Mouse (Mus musculus) heart, embryonic 10.5 days (tissue): Measurements from ENCODE around the gene Gm45716. TPM values are rescaled to one million over a fixed set of nuclear protein-coding genes. Genes with fewer than 3 reads are reported as not detected.
"Not testable (repeated sequence)": the region's sequence is repeated elsewhere in the genome, so short reads cannot be mapped to it uniquely, and the experiment has no call there.

Experiments
- DNase-seq: peaks from one replicate; pipeline ENCODE4 v3.0.0-alpha.2; 2017; ENCODE audit warnings: low spot score
- H3K27ac ChIP-seq: fragments of 300-500 bp; sonication (generic); 2 replicates; pipeline ENCODE4 v1.5.1; 2016; ENCODE audit warnings: mild to moderate bottlenecking
- H3K27me3 ChIP-seq: fragments of 300-500 bp; sonication (generic); 2 replicates; pipeline ENCODE4 v1.6.1; 2016; ENCODE audit warnings: mild to moderate bottlenecking; ENCODE audit not compliant: poor library complexity, insufficient read depth, severe bottlenecking
- H3K36me3 ChIP-seq: fragments of 300-500 bp; sonication (generic); 2 replicates; pipeline ENCODE4 v1.6.1; 2016; ENCODE audit warnings: mild to moderate bottlenecking, moderate library complexity
- H3K4me1 ChIP-seq: fragments of 300-500 bp; sonication (generic); 2 replicates; pipeline ENCODE4 v1.6.1; 2016; ENCODE audit warnings: mild to moderate bottlenecking
- H3K4me3 ChIP-seq: fragments of 300-500 bp; sonication (generic); 2 replicates; pipeline ENCODE4 v1.5.1; 2016; ENCODE audit warnings: mild to moderate bottlenecking, moderate library complexity
- H3K9me3 ChIP-seq: fragments of 300-500 bp; sonication (generic); 2 replicates; pipeline ENCODE4 v1.6.1; 2016; ENCODE audit warnings: mild to moderate bottlenecking, moderate library complexity
- WGBS: fragments of 180-500 bp; shearing (Covaris S2); methylation state at CpG from one replicate; pipeline ENCODE4 v1.1.7; 2016; 5-methylcytosine and 5-hydroxymethylcytosine counted together
- polyA plus RNA-seq: library from polyadenylated mRNA; unstranded; fragments of >200 nt; fragmentation: Nextera tagmentation; extraction: Ambion mirVana; gene quantifications from 2 replicates; pipeline ENCODE4 v1.2.1, GENCODE M21; 2016

The Gm45716 gene
- polyA plus RNA-seq, 1 experiment from 2014 or later = 47.3 TPM

DNA sequence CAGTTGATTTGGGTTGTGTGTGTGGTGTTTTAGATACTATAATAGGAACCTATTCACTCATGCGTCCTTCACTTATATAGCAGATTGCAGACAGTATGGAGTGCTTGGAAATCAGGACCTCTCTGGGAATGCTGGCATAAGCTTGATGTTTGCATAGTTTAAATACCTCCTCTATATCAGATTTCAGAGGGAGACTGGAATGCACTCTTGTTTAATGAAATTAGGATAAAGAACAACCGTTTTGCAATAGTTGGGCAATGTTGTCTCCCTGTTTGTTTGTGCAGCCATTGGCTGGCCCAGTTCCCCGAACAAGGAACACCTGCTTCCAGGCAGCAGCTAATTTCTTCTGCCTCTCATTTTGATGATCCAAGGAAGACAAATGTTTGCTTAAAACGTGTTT is 71.6 kb downstream of the Gm45716 start:
- H3K9me3 ChIP-seq = no peaks in the 10 kb centered on the region
- H3K27me3 ChIP-seq = no peaks in the 10 kb centered on the region
- WGBS = 47% methylated on average over 4 of the region's 4 CpGs
- H3K36me3 ChIP-seq = peaks cover 54% of the 10 kb centered on the region
- no peak for DNase-seq
- peak overlapping the region; percentile 94; the same call in 1 of the 2 replicates for H3K27ac ChIP-seq
- no peak overlapping the region for H3K4me3 ChIP-seq
- H3K4me1 ChIP-seq = peaks cover 50% of the 10 kb centered on the region

DNA sequence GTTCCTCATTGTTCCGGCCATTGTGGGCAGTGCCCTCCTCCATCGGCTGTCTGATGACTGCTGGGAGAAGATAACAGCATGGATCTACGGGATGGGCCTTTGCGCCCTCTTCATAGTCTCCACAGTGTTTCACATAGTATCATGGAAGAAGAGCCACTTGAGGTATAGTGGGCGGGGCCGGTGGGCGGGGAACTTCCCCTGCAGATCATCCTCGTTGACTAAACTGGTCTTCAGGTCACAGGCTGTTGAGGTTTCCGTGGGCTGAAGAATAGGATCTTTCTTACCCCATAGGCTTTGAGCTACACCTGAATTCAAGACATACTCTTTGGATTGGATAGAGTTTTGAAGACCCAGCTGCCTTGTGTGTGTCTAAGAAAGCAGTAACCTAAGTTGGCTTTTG is 72.3 kb downstream of the Gm45716 start:
- H3K4me1 ChIP-seq = peaks cover 43% of the 10 kb centered on the region
- H3K27ac ChIP-seq = no peak overlapping the region
- no peak overlapping the region for H3K4me3 ChIP-seq
- WGBS = 71% methylated on average over 9 of the region's 9 CpGs
- H3K9me3 ChIP-seq = no peaks in the 10 kb centered on the region
- peaks cover 62% of the 10 kb centered on the region for H3K36me3 ChIP-seq
- H3K27me3 ChIP-seq = no peaks in the 10 kb centered on the region
- no peak for DNase-seq

GRCm38 (mm10) chr11:90264180-90264579 is 76.7 kb downstream of the Gm45716 start:
- Histone ChIP-seq H3K36me3 (peaks cover 82% of the 10 kb centered on the region), H3K27ac (no peak overlapping the region), H3K27me3 (no peaks in the 10 kb centered on the region), H3K4me1 (peaks cover under 1% of the 10 kb centered on the region), H3K9me3 (no peaks in the 10 kb centered on the region), H3K4me3 (no peak overlapping the region)
- no peak for DNase-seq
- 75% methylated on average over 11 of the region's 11 CpGs for WGBS

DNA sequence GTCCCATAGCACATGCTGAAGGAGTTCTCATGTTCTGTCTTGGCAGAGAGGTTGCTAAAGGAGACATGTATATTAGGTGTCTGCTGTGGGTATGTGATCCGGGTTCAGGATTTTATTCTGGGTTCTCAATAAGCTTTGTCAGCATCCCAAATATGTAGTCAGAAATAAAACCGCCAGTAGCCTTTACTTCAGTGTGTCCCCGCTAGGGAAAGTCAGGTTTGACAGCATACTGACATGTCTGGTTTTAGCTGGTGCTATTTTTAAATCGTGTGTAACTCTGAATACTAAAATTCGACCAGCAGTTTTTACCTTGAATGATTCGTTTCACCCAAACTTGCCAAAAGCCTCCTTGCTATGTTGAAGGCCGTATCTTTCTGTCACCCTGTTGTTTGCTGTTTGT is 78.1 kb downstream of the Gm45716 start:
- H3K4me3 ChIP-seq = no peak overlapping the region
- WGBS = 74% methylated on average over 7 of the region's 7 CpGs
- no peaks in the 10 kb centered on the region for H3K9me3 ChIP-seq
- H3K27me3 ChIP-seq = no peaks in the 10 kb centered on the region
- DNase-seq = no peak
- no peaks in the 10 kb centered on the region for H3K4me1 ChIP-seq
- no peak overlapping the region for H3K27ac ChIP-seq
- peaks cover 86% of the 10 kb centered on the region for H3K36me3 ChIP-seq

DNA sequence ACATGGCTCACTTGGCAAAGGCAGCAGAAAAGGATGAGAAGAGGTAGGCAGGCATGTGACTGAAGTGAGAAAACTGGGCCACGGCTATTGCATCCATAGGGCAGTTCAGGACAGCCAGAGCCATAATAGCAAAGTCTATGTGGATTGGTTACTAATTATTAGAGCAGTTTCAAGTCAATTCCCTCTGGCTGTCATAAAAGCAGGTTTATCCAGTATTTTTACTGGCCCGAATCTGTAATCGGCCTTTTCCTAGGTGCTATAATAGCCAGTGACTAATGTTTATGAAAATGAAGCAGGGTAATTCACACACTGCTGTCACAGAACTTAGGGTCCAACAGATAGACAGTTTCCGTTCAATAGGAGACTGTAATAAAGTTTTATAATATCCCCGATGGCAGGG is 81.5 kb downstream of the Gm45716 start:
- Histone ChIP-seq H3K9me3 (no peaks in the 10 kb centered on the region), H3K36me3 (peaks cover 83% of the 10 kb centered on the region), H3K4me3 (no peak overlapping the region), H3K27ac (no peak overlapping the region), H3K4me1 (0 out of 2 replicates have a peak, but pooled peaks cover 3% of the 10 kb centered on the region), H3K27me3 (no peaks in the 10 kb centered on the region)
- DNase-seq = no peak
- WGBS = 85% methylated on average over 5 of the region's 5 CpGs

- no peaks in the 10 kb centered on the region for H3K9me3 ChIP-seq
- H3K36me3 ChIP-seq = peaks cover 83% of the 10 kb centered on the region
- no peak overlapping the region for H3K27ac ChIP-seq
- 0 out of 2 replicates have a peak, but pooled peaks cover 3% of the 10 kb centered on the region for H3K4me1 ChIP-seq
- DNase-seq = no peak
- H3K4me3 ChIP-seq = no peak overlapping the region
- WGBS = 64% methylated on average over 18 of the region's 18 CpGs
- H3K27me3 ChIP-seq = no peaks in the 10 kb centered on the region
Observed at GRCm38 (mm10) chr11:90269398-90270123, 82.1 kb downstream of the Gm45716 start.

- 86% methylated on average over 11 of the region's 11 CpGs for WGBS
- Histone ChIP-seq H3K27ac (no peak overlapping the region), H3K9me3 (no peaks in the 10 kb centered on the region), H3K27me3 (no peaks in the 10 kb centered on the region), H3K4me3 (no peak overlapping the region), H3K4me1 (0 out of 2 replicates have a peak, but pooled peaks cover 3% of the 10 kb centered on the region), H3K36me3 (peaks cover 78% of the 10 kb centered on the region)
- DNase-seq = no peak
Observed at GRCm38 (mm10) chr11:90270132-90270877, 82.8 kb downstream of the Gm45716 start.

GRCm38 (mm10) chr11:90274187-90274586 is 86.7 kb downstream of the Gm45716 start:
- WGBS = 42% methylated on average over 1 of the region's 1 CpGs
- Histone ChIP-seq H3K27me3 (no peaks in the 10 kb centered on the region), H3K4me1 (0 out of 2 replicates have a peak, but pooled peaks cover 3% of the 10 kb centered on the region), H3K9me3 (no peaks in the 10 kb centered on the region), H3K27ac (no peak overlapping the region), H3K4me3 (no peak overlapping the region), H3K36me3 (peaks cover 74% of the 10 kb centered on the region)
- no peak for DNase-seq

GRCm38 (mm10) chr11:90275663-90276062 is 88.2 kb downstream of the Gm45716 start:
- no peaks in the 10 kb centered on the region for H3K27me3 ChIP-seq
- no peak overlapping the region for H3K4me3 ChIP-seq
- no peaks in the 10 kb centered on the region for H3K9me3 ChIP-seq
- H3K4me1 ChIP-seq = 0 out of 2 replicates have a peak, but pooled peaks cover 3% of the 10 kb centered on the region
- no peak overlapping the region for H3K27ac ChIP-seq
- no peak for DNase-seq
- WGBS = 85% methylated on average over 7 of the region's 7 CpGs
- H3K36me3 ChIP-seq = peaks cover 62% of the 10 kb centered on the region

DNA sequence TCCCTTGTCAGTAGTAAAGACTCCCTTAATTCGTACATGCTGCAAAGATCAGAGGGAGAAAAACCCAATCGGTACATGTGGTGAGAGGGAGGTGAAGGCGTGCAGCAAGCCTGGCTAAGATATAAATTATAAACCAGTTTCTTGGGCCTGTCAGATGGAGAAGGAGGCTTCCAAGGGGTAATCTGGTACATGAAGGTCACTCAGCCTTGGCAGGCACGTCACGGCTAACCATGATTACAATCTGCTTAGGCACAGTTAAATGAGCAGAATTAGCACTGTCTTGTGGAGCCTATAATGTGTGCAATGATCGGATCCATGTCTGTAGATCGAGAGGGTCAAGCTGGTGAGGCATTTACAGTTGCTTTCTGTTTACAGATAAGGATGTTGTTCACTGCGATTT is 88.7 kb downstream of the Gm45716 start:
- Histone ChIP-seq H3K36me3 (peaks cover 57% of the 10 kb centered on the region), H3K9me3 (no peaks in the 10 kb centered on the region), H3K4me3 (no peak overlapping the region), H3K27me3 (no peaks in the 10 kb centered on the region), H3K27ac (no peak overlapping the region), H3K4me1 (0 out of 2 replicates have a peak, but pooled peaks cover 3% of the 10 kb centered on the region)
- DNase-seq = no peak
- WGBS = 85% methylated on average over 8 of the region's 8 CpGs

DNA sequence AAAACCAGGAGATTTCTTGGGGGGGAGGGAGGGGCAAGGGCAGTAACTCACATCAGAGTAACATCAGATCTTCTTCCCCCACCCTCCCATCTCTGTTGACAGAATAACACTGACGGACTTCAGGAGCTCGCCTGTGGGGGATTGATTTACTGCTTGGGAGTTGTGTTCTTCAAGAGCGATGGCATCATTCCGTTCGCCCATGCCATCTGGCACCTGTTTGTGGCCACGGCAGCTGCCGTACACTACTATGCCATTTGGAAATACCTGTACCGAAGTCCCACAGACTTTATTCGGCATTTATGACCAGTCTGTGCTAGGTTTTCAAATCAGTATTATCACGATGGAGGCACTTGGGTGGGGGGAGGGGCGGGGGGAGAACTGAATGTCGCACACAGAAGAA is 89.1 kb downstream of the Gm45716 start:
- no peak overlapping the region for H3K27ac ChIP-seq
- DNase-seq = no peak
- no peaks in the 10 kb centered on the region for H3K9me3 ChIP-seq
- H3K4me1 ChIP-seq = 0 out of 2 replicates have a peak, but pooled peaks cover 3% of the 10 kb centered on the region
- 90% methylated on average over 12 of the region's 12 CpGs for WGBS
- no peak overlapping the region for H3K4me3 ChIP-seq
- peaks cover 53% of the 10 kb centered on the region for H3K36me3 ChIP-seq
- no peaks in the 10 kb centered on the region for H3K27me3 ChIP-seq

DNA sequence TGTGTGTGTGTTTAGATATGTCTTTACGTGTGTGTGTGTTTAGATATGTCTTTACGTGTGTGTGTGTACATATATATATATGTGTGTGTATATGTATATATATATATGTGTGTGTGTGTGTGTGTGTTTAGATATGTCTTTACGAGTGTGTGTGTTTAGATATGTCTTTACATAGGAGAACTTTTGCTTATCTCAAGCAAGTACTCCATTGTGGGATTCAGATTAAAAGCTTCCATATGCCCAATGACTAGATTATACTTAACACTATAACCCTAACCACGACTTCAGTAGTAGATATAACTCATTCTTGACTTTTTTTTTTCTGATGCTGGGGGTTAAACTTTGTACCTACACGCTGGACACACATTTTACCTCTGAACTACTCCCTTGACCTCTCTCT is 92.6 kb downstream of the Gm45716 start:
- Histone ChIP-seq H3K27me3 (no peaks in the 10 kb centered on the region), H3K4me3 (no peak overlapping the region), H3K27ac (no peak overlapping the region), H3K36me3 (peaks cover 25% of the 10 kb centered on the region), H3K9me3 (no peaks in the 10 kb centered on the region), H3K4me1 (no peaks in the 10 kb centered on the region)
- WGBS = 77% methylated on average over 5 of the region's 5 CpGs
- no peak for DNase-seq

GRCm38 (mm10) chr11:90281943-90282342 is 94.5 kb downstream of the Gm45716 start:
- H3K4me3 ChIP-seq, H3K27ac ChIP-seq, DNase-seq, H3K27me3 ChIP-seq, H3K4me1 ChIP-seq, H3K9me3 ChIP-seq: not testable (repeated sequence)
- WGBS = 83% methylated on average over 2 of the region's 2 CpGs
- H3K36me3 ChIP-seq = peaks cover 11% of the 10 kb centered on the region; the same call in 1 of the 2 replicates
